Mouse (Mus musculus) myocyte (in vitro differentiated cells): ENCODE results near the gene Hist2h3b. TPM values are rescaled to one million over a fixed set of nuclear protein-coding genes. Genes with fewer than 3 reads are reported as not detected.

ENCODE experiments used
- H3K27me3 ChIP-seq: one replicate; pipeline ENCODE4 v1.6.1; 2011; ENCODE audit not compliant: control insufficient read depth, insufficient read depth, insufficient read length
- H3K36me3 ChIP-seq: one replicate; pipeline ENCODE4 v1.6.1; 2011; ENCODE audit not compliant: control insufficient read depth, insufficient read depth
- H3K4me2 ChIP-seq: one replicate; pipeline ENCODE4 v1.6.1; 2011; ENCODE audit warnings: low read depth, control low read depth
- H3K4me3 ChIP-seq: one replicate; pipeline ENCODE4 v1.5.1; 2011; ENCODE audit warnings: mild to moderate bottlenecking, control low read depth, moderate library complexity
- H3K79me2 ChIP-seq: one replicate; pipeline ENCODE4 v1.6.1; 2011; ENCODE audit not compliant: control insufficient read depth, insufficient read depth
- H3ac ChIP-seq: one replicate; pipeline ENCODE4 v1.6.1; 2011; ENCODE audit not compliant: control insufficient read depth, insufficient read length
- CEBPB ChIP-seq: IDR thresholded peaks from 2 replicates; pipeline ENCODE4 v1.6.1; 2011; ENCODE audit warnings: mild to moderate bottlenecking, moderate library complexity; ENCODE audit not compliant: poor library complexity, insufficient read depth, severe bottlenecking
- E2F4 ChIP-seq: IDR thresholded peaks from one replicate; pipeline ENCODE4 v1.6.1; 2011; ENCODE audit warnings: mild to moderate bottlenecking, control low read depth, moderate library complexity; ENCODE audit not compliant: insufficient read depth
- MAX ChIP-seq: IDR thresholded peaks from one replicate; pipeline ENCODE4 v1.6.1; 2011; ENCODE audit warnings: low read depth, mild to moderate bottlenecking, control low read depth
- MYOD1 ChIP-seq, 3 experiments: IDR thresholded peaks; one replicate each; pipeline ENCODE4 v1.6.1; 2011; ENCODE audit warnings: control low read depth in 2 of 3, low read depth in 2 of 3, mild to moderate bottlenecking in 2 of 3, moderate library complexity in 1 of 3; ENCODE audit not compliant: insufficient read length in 2 of 3, control insufficient read depth in 1 of 3
- MYOG ChIP-seq, 3 experiments: IDR thresholded peaks; one replicate each; pipeline ENCODE4 v1.6.1; 2011; ENCODE audit warnings: control low read depth in 2 of 3, low read depth in 2 of 3, mild to moderate bottlenecking in 2 of 3; ENCODE audit not compliant: insufficient read length in 2 of 3, control insufficient read depth in 1 of 3, insufficient read depth in 1 of 3
- POLR2A ChIP-seq: IDR thresholded peaks from one replicate; pipeline ENCODE4 v1.6.1; 2011; ENCODE audit warnings: low read depth, mild to moderate bottlenecking, control low read depth, moderate library complexity; ENCODE audit not compliant: insufficient read length
- POLR2AphosphoS2 ChIP-seq: IDR thresholded peaks from one replicate; pipeline ENCODE4 v1.6.1; 2011; ENCODE audit warnings: low read depth, control low read depth; ENCODE audit not compliant: insufficient read length
- REST ChIP-seq: IDR thresholded peaks from one replicate; pipeline ENCODE4 v1.6.1; 2011; ENCODE audit warnings: mild to moderate bottlenecking, control low read depth, moderate library complexity; ENCODE audit not compliant: insufficient read depth, insufficient read length
- SRF ChIP-seq: IDR thresholded peaks from one replicate; pipeline ENCODE4 v1.6.1; 2011; ENCODE audit warnings: low read depth; ENCODE audit not compliant: control insufficient read depth, insufficient read length
- TCF12 ChIP-seq: IDR thresholded peaks from one replicate; pipeline ENCODE4 v1.6.1; 2011; ENCODE audit warnings: mild to moderate bottlenecking, control low read depth; ENCODE audit not compliant: poor library complexity, insufficient read depth, severe bottlenecking
- TCF3 ChIP-seq: IDR thresholded peaks from one replicate; pipeline ENCODE4 v1.6.1; 2011; ENCODE audit warnings: low read depth, control low read depth; ENCODE audit not compliant: insufficient read length
- USF1 ChIP-seq: IDR thresholded peaks from one replicate; pipeline ENCODE4 v1.6.1; 2011; ENCODE audit warnings: low read depth, mild to moderate bottlenecking, control low read depth, moderate library complexity
- polyA plus RNA-seq: library from polyadenylated mRNA; unstranded; fragments of >200 nt; fragmentation: generic; extraction: Trizol; gene quantifications from one replicate; pipeline ENCODE4 v1.2.1, GENCODE M21; 2012; ENCODE audit warnings: missing spikeins

Hist2h3b gene
- polyA plus RNA-seq, 1 experiment, result 1.1 TPM

DNA sequence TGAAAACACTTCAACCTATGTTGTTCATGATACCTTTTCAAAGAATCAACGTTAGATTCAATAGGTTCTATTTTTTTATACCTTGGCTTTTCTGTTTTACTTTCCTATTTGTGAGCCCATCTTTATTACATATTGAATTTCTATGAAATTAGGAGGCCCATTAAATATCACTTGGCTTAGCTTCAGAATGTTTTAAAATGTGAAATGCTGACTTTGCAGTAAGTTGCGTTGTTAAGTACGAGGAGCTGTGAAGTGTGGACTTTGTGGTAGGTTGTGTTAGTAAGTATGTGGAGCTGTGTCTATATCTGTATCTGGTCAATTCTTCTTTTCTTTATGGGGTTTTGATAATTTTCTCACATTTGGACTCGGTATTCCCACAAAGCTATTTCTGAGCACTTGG lies 29.9 kb downstream of the Hist2h3b start:
- Histone ChIP-seq H3ac (no peak overlapping the region), H3K79me2 (no peaks in the 10 kb centered on the region), H3K36me3 (no peaks in the 10 kb centered on the region), H3K4me2 (no peak overlapping the region), H3K27me3 (no peaks in the 10 kb centered on the region), H3K4me3 (no peak overlapping the region)
- TF ChIP-seq USF1, result no peak
- TF ChIP-seq POLR2AphosphoS2, result no peak
- TF ChIP-seq TCF3, result no peak
- no peak for TF ChIP-seq MYOG (IDR thresholded peaks at IDR 0.05; ENCODE audit: control insufficient read depth in 1 of 3, insufficient read depth in 1 of 3, insufficient read length in 2 of 3, low read depth in 2 of 3)
- TF ChIP-seq MAX, result no peak
- TF ChIP-seq E2F4, result no peak
- no peak for TF ChIP-seq POLR2A
- TF ChIP-seq SRF, result no peak
- no peak for TF ChIP-seq TCF12
- no peak for TF ChIP-seq MYOD1 (IDR thresholded peaks at IDR 0.05; ENCODE audit: control insufficient read depth in 1 of 3, insufficient read length in 2 of 3, low read depth in 2 of 3)
- TF ChIP-seq REST, result no peak
- TF ChIP-seq CEBPB, result no peak

DNA sequence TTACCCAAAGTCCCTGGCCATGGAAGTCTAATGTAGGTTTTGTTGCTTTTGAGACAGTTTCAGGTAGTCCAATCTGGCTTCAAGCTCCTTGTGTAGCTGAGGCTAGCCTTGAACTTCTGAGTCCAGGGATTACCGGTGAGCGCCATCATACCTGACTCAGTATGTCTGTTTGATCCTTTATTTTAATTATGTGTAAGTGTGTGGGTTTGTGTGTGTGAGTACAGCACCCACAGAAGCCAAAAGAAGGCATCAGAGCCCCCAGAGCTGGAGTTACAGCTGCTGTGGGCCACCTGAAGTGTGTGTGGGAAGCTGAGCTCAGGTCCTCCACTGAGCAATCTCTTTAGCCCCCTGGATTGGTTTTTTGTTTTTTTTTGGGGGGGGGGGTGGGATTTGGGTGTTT lies 31.1 kb downstream of the Hist2h3b start:
- H3K4me2 ChIP-seq, result no peak overlapping the region
- no peak overlapping the region for H3K4me3 ChIP-seq
- no peaks in the 10 kb centered on the region for H3K79me2 ChIP-seq
- no peak overlapping the region for H3ac ChIP-seq
- no peaks in the 10 kb centered on the region for H3K36me3 ChIP-seq
- no peak for TF ChIP-seq USF1
- no peak for TF ChIP-seq E2F4
- TF ChIP-seq MYOG (IDR thresholded peaks at IDR 0.05; ENCODE audit: control insufficient read depth in 1 of 3, insufficient read depth in 1 of 3, insufficient read length in 2 of 3, low read depth in 2 of 3), result no peak
- no peak for TF ChIP-seq REST
- TF ChIP-seq TCF3, result no peak
- no peak for TF ChIP-seq POLR2AphosphoS2
- no peak for TF ChIP-seq MYOD1 (IDR thresholded peaks at IDR 0.05; ENCODE audit: control insufficient read depth in 1 of 3, insufficient read length in 2 of 3, low read depth in 2 of 3)
- no peak for TF ChIP-seq MAX
- TF ChIP-seq TCF12, result no peak
- TF ChIP-seq POLR2A, result no peak
- no peaks in the 10 kb centered on the region for H3K27me3 ChIP-seq

DNA sequence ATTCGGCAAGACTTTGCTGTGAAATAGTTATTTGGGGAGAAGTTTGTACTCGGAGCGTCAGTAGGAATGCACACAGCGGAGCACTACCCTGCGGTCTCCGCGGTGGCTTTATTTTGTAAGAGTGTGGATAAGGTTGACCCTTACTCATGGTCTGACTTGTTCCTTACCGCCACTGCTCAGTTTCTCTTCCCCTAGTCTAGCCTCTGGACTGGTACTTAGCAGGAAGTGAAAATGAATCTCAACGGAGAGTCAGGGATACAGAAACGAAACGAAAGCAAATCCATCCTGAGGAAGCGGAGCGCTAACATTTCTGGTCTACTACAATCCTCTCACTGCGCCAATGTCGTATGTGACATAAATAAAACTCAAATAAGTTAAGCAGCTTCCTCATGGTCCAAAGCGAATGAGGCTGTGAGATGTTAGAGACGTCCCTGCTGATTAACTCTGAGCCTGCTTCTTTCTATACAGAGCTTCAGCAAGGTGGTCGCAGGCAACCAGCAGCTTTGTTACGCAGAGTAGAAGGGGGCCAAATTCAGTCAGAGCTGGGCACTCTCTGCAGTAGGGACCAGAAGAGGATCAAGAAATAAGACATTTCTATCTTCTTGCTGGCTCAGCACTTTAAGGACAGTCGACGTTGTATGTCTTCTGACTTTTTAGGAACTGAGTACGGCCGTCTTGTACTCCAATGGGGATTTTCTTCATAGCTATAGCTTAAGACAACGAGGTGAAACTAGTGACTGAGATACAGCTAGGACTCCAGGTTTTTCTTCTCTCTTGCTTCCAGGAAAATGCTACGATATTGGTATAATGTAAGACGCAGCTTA lies 32.5 kb downstream of the Hist2h3b start:
- H3K27me3 ChIP-seq, result no peaks in the 10 kb centered on the region

DNA sequence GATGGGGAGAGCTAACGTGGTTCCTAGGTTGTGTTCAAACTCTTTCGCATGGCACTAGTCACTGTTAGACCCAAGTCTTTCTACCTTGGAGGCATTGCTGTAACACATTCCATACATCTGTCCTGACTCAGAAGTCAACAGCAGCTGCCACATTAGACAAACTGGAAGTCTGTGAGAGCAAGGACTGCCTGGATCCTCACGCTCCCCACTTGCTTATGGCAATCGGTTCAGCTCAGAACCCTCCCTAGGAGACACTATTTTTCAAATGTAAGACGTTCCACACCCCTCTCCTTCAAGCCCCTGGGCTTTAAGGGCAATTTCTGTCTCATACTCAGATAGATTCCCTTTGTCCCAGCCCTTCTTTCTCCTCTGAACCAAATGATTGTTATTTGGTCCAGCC lies 33.6 kb downstream of the Hist2h3b start:
- H3K36me3 ChIP-seq, result no peaks in the 10 kb centered on the region
- H3K4me3 ChIP-seq, result no peak overlapping the region
- H3K79me2 ChIP-seq, result no peaks in the 10 kb centered on the region
- H3ac ChIP-seq, result no peak overlapping the region
- H3K4me2 ChIP-seq, result no peak overlapping the region
- TF ChIP-seq TCF3 (no peak), TCF12 (no peak), SRF (no peak), E2F4 (no peak), USF1 (no peak), POLR2AphosphoS2 (no peak), MYOG (IDR thresholded peaks at IDR 0.05; ENCODE audit: control insufficient read depth in 1 of 3, insufficient read depth in 1 of 3, insufficient read length in 2 of 3, low read depth in 2 of 3) (no peak), CEBPB (no peak), POLR2A (no peak), MYOD1 (IDR thresholded peaks at IDR 0.05; ENCODE audit: control insufficient read depth in 1 of 3, insufficient read length in 2 of 3, low read depth in 2 of 3) (no peak)
- H3K27me3 ChIP-seq, result no peaks in the 10 kb centered on the region

More for the DNA sequence above, 32.5 kb downstream of the Hist2h3b start:
- TF ChIP-seq CEBPB, result no peak
- TF ChIP-seq TCF12, result no peak
- no peak for TF ChIP-seq MYOG (IDR thresholded peaks at IDR 0.05; ENCODE audit: control insufficient read depth in 1 of 3, insufficient read depth in 1 of 3, insufficient read length in 2 of 3, low read depth in 2 of 3)
- no peak for TF ChIP-seq USF1
- no peak for TF ChIP-seq E2F4
- TF ChIP-seq SRF, result no peak
- TF ChIP-seq REST, result no peak
- TF ChIP-seq POLR2AphosphoS2, result no peak
- TF ChIP-seq TCF3, result no peak
- TF ChIP-seq MAX, result no peak
- TF ChIP-seq POLR2A, result no peak
- TF ChIP-seq MYOD1 (IDR thresholded peaks at IDR 0.05; ENCODE audit: control insufficient read depth in 1 of 3, insufficient read length in 2 of 3, low read depth in 2 of 3), result no peak
- no peak overlapping the region for H3ac ChIP-seq
- no peak overlapping the region for H3K4me2 ChIP-seq
- H3K36me3 ChIP-seq, result no peaks in the 10 kb centered on the region
- no peak overlapping the region for H3K4me3 ChIP-seq
- no peaks in the 10 kb centered on the region for H3K79me2 ChIP-seq
